In the genomic region with DNA sequence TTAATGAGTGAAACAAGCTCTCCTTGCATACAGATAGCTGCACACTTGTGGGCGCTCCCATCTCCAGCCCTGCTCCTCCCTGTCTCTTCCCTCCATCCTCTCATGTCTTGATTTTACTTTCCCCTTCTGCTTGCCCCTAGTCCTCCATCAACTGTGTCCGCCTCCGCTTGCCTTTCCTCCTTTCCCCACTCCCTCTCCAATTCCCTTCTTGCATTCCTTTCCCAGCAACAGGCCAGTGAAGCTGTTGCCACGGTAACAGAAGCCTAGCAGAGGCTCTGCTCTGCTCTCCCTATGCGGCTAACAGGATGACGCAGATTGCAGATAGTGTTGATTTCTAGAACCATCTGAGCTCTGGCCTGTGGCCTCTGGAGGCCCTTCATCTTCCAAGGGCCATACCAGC, we compare ENCODE assay signal across 8 mouse cellular contexts. TPM values are rescaled to one million over a fixed set of nuclear protein-coding genes. Genes with fewer than 3 reads are reported as not detected.
DNase-seq lines count a peak whose midpoint lies in the region; ATAC-seq lines count a peak whose summit lies in the region.

No protein-coding gene starts in this region.

- no peaks in the 10 kb centered on the region for H3K9me3 ChIP-seq in lung, embryonic 16.5 days (ENCODE audit: control insufficient read depth, low read length)

- intact Hi-C loops in left cerebral cortex, postnatal 25 days (cut with DNase I), result no loop called here

- ATAC-seq in lung, embryonic 16.5 days (ENCODE audit: low read depth), result peak; percentile 58; the same call in 1 of the 2 replicates
- ATAC-seq in megakaryocyte, adult 5-6 weeks (ENCODE audit: poor library complexity, severe bottlenecking), result no peak

- no peak overlapping the region for H3K4me3 ChIP-seq in lung, embryonic 16.5 days (ENCODE audit: low read length)

- WGBS in lung, embryonic 16.5 days, result 23% methylated on average over 6 of the region's 6 CpGs

- H3K36me3 ChIP-seq in lung, embryonic 16.5 days (ENCODE audit: control insufficient read depth, insufficient read depth, low read length), result no peaks in the 10 kb centered on the region

- no peak for DNase-seq in lung, postnatal 14 days
- peak; percentile 46 to 78 for DNase-seq in frontal cortex, adult 2 months (ENCODE audit: extremely low spot score in 1 of 2, low spot score in 1 of 2)
- DNase-seq in left cerebral cortex, postnatal 25 days (ENCODE audit: low spot score in 2 of 2), result peak; percentile 71 to 87
- peak; percentile 79 for DNase-seq in right cerebral cortex, adult 18-20 months
- DNase-seq in gastrocnemius, postnatal 25 days, result no peak
- DNase-seq in spleen, postnatal 10 days (ENCODE audit: low spot score in 2 of 2), result no peak

- no peaks in the 10 kb centered on the region for H3K27me3 ChIP-seq in lung, embryonic 16.5 days (ENCODE audit: control insufficient read depth, insufficient read depth, low read depth, low read length)

- H3K4me2 ChIP-seq in lung, embryonic 16.5 days (ENCODE audit: low read depth, low read length), result no peak overlapping the region

- H3K4me1 ChIP-seq in lung, embryonic 16.5 days (replicated peaks; ENCODE audit: control insufficient read depth, insufficient read depth, low read length), result no peaks in the 10 kb centered on the region; the same call in 1 of the 2 replicates

- no peak overlapping the region for H3K9ac ChIP-seq in lung, embryonic 16.5 days (ENCODE audit: low read length)

- no peak overlapping the region for H3K27ac ChIP-seq in lung, embryonic 16.5 days (ENCODE audit: low read length)

RNA-seq across cellular contexts. Expression of a gene that starts 21.9 kb away (rescaled TPM):
- polyA plus RNA-seq in lung, embryonic 16.5 days (2015; fragmentation: Nextera tagmentation; extraction: Ambion mirVana), result 77.0 and 77.8 TPM in 2 replicates
- 93.5 and 97.7 TPM in 2 replicates for polyA plus RNA-seq in frontal cortex, adult 2 months (2012; rRNA removed)
- 10 to 100 TPM; 87.2 to 93.6 TPM for total RNA-seq in left cerebral cortex, postnatal 25 days (2021)
- total RNA-seq in gastrocnemius, postnatal 25 days (2021), result 10 to 100 TPM; 23.4 to 27.2 TPM
- total RNA-seq in megakaryocyte, adult 5-6 weeks (2015), result 20.0 and 22.6 TPM in 2 replicates
- 47.8 and 51.9 TPM in 2 replicates for total RNA-seq in megakaryocyte, adult 5-6 weeks (2017)

RNA-seq across cellular contexts. Expression of a gene that starts 22.5 kb away (rescaled TPM):
- 7.7 and 10.9 TPM in 2 replicates for polyA plus RNA-seq in lung, embryonic 16.5 days (2015; fragmentation: Nextera tagmentation; extraction: Ambion mirVana)
- polyA plus RNA-seq in frontal cortex, adult 2 months (2012; rRNA removed), result 17.4 and 20.0 TPM in 2 replicates
- total RNA-seq in left cerebral cortex, postnatal 25 days (2021), result 10 to 100 TPM in 1 of 2 experiments, 1 to 10 TPM in 1; 7.8 to 12.0 TPM
- total RNA-seq in gastrocnemius, postnatal 25 days (2021), result 1 to 10 TPM; 3.1 to 4.8 TPM
- total RNA-seq in megakaryocyte, adult 5-6 weeks (2015), result 1.5 and 3.6 TPM in 2 replicates
- total RNA-seq in megakaryocyte, adult 5-6 weeks (2017), result 3.9 and 4.5 TPM in 2 replicates

Comparison
In these comparisons a context has a peak if more than half of its experiments do, and no peak if none do; other contexts are left out.
1. DNase-seq: peak in frontal cortex, adult 2 months (2 of 2), left cerebral cortex, postnatal 25 days (2 of 2) and right cerebral cortex, adult 18-20 months (single experiment); none in lung, postnatal 14 days (single experiment), gastrocnemius, postnatal 25 days (single experiment) and spleen, postnatal 10 days (0 of 2).